Mouse (Mus musculus) spleen, adult 2 months (tissue): ENCODE results near the gene Slc4a3. TPM values are rescaled to one million over a fixed set of nuclear protein-coding genes. Genes with fewer than 3 reads are reported as not detected.

Experiments
- DNase-seq, 2 experiments: peaks; one replicate each; pipeline versions ENCODE4 v3.0.0 to v3.0.0-alpha.2; 2012 to 2021; ENCODE audit warnings: low spot score in 2 of 2, low read depth in 1 of 2
- H3K27ac ChIP-seq: fragments of 200-500 bp; 2 replicates; pipeline ENCODE4 v1.5.1; 2012; ENCODE audit warnings: low read length, inconsistent platforms; ENCODE audit not compliant: insufficient read depth
- H3K27me3 ChIP-seq: fragments of 200-500 bp; 2 replicates; pipeline ENCODE4 v1.6.1; 2012; ENCODE audit warnings: mild to moderate bottlenecking, moderate library complexity, low read length, inconsistent platforms; ENCODE audit not compliant: control insufficient read depth, insufficient read depth
- H3K36me3 ChIP-seq: fragments of 200-500 bp; 2 replicates; pipeline ENCODE4 v1.6.1; 2012; ENCODE audit warnings: mild to moderate bottlenecking, low read length, inconsistent platforms; ENCODE audit not compliant: control insufficient read depth, insufficient read depth
- H3K4me1 ChIP-seq: fragments of 200-500 bp; 2 replicates; pipeline ENCODE4 v1.6.1; 2011; ENCODE audit warnings: inconsistent platforms; ENCODE audit not compliant: control insufficient read depth, insufficient read depth, insufficient read length
- H3K4me3 ChIP-seq: fragments of 200-500 bp; 2 replicates; pipeline ENCODE4 v1.5.1; 2011; ENCODE audit warnings: mild to moderate bottlenecking, inconsistent platforms; ENCODE audit not compliant: insufficient read depth, insufficient read length; ENCODE audit errors: extremely low read depth
- CTCF ChIP-seq: fragments of 200-500 bp; IDR thresholded peaks from 2 replicates; pipeline ENCODE4 v1.5.1; 2011; ENCODE audit warnings: mild to moderate bottlenecking, inconsistent platforms; ENCODE audit not compliant: insufficient read depth, insufficient read length, insufficient replicate concordance; ENCODE audit errors: extremely low read depth
- POLR2A ChIP-seq: fragments of 200-500 bp; IDR thresholded peaks from 2 replicates; pipeline ENCODE4 v1.6.1; 2011; ENCODE audit warnings: low read depth, low read length, inconsistent platforms
- WGBS: fragments of 180-500 bp; shearing (Covaris S2); methylation state at CpG from one replicate; pipeline ENCODE4 v1.1.7; 2018; 5-methylcytosine and 5-hydroxymethylcytosine counted together
- polyA plus RNA-seq: library from polyadenylated mRNA; depleted of rRNA; stranded (reverse); fragments of >200 nt; gene quantifications from 2 replicates; pipeline ENCODE4 v1.2.3, GENCODE M21; 2012

Slc4a3 gene
- polyA plus RNA-seq, 1 experiment = 4.5 TPM

- Histone ChIP-seq H3K4me1 (no peaks in the 10 kb centered on the region), H3K27ac (no peak overlapping the region), H3K36me3 (peaks cover 16% of the 10 kb centered on the region), H3K4me3 (no peak overlapping the region), H3K27me3 (no peaks in the 10 kb centered on the region)
- 84% methylated on average over 9 of the region's 9 CpGs for WGBS
- DNase-seq = no peak
- TF ChIP-seq POLR2A (no peak), CTCF (no peak)
Observed at GRCm38 (mm10) chr1:75538597-75539190, 7.4 kb upstream of the Slc4a3 start.

GRCm38 (mm10) chr1:75541496-75541895 is 4.6 kb upstream of the Slc4a3 start:
- TF ChIP-seq POLR2A = no peak
- no peak for TF ChIP-seq CTCF
- WGBS = 90% methylated on average over 7 of the region's 7 CpGs
- Histone ChIP-seq H3K36me3 (no peaks in the 10 kb centered on the region; the same call in 1 of the 2 replicates), H3K27me3 (peaks cover 7% of the 10 kb centered on the region), H3K4me1 (no peaks in the 10 kb centered on the region), H3K4me3 (no peak overlapping the region), H3K27ac (no peak overlapping the region)
- DNase-seq = no peak

- Histone ChIP-seq H3K4me3 (no peak overlapping the region), H3K4me1 (no peaks in the 10 kb centered on the region), H3K27ac (no peak overlapping the region), H3K27me3 (peaks cover 16% of the 10 kb centered on the region), H3K36me3 (no peaks in the 10 kb centered on the region)
- no peak for TF ChIP-seq POLR2A
- no peak for TF ChIP-seq CTCF
- DNase-seq = no peak
- WGBS = 86% methylated on average over 6 of the region's 6 CpGs
Observed at GRCm38 (mm10) chr1:75544351-75544750, 1.7 kb upstream of the Slc4a3 start.

DNA sequence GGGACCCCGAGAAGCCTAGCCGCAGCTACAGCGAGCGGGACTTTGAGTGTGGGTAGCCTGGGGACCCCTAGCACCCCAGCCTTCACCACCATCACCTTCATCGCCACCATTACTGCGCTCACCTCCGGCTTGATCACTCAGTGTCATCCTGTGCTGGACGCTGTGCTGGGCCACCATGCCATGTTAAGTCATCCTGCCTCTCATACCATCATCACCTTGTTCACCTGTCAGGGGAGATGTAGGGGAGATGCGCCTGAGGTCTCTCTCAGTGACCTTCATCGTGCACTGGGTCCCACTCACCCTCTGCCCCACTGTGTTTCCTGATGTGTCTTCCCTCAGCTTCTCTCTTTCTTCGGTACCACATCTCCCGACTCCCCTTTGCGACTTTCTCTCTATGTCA is 1.3 kb downstream of the Slc4a3 start:
- Histone ChIP-seq H3K27me3 (peaks cover 16% of the 10 kb centered on the region), H3K27ac (no peak overlapping the region), H3K4me3 (no peak overlapping the region), H3K36me3 (no peaks in the 10 kb centered on the region), H3K4me1 (no peaks in the 10 kb centered on the region)
- no peak for DNase-seq
- WGBS = 92% methylated on average over 13 of the region's 13 CpGs
- TF ChIP-seq CTCF (no peak), POLR2A (no peak)

DNA sequence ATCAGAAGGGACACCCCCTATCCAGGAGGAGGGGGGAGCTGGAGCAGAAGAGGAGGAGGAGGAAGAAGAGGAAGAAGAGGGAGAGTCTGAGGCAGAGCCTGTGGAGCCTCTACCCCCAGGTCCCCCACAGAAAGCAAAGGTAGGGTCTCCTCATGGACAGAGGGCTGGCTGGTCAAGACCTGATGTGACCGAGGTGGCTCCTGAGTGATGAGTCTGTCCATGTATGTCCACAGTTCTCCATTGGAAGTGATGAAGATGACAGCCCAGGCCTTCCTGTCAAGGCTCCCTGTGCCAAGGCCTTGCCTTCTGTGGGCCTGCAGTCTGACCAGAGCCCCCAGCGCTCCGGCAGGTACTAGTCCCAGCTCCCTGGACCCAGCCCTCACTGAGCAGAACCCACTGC is 2.0 kb downstream of the Slc4a3 start:
- whole genome bisulfite sequencing = 87% methylated on average over 3 of the region's 3 CpGs
- Histone ChIP-seq H3K4me1 (no peaks in the 10 kb centered on the region), H3K27ac (no peak overlapping the region), H3K27me3 (peaks cover 16% of the 10 kb centered on the region), H3K36me3 (no peaks in the 10 kb centered on the region), H3K4me3 (no peak overlapping the region)
- DNase-seq = no peak
- TF ChIP-seq POLR2A (no peak), CTCF (no peak)

DNA sequence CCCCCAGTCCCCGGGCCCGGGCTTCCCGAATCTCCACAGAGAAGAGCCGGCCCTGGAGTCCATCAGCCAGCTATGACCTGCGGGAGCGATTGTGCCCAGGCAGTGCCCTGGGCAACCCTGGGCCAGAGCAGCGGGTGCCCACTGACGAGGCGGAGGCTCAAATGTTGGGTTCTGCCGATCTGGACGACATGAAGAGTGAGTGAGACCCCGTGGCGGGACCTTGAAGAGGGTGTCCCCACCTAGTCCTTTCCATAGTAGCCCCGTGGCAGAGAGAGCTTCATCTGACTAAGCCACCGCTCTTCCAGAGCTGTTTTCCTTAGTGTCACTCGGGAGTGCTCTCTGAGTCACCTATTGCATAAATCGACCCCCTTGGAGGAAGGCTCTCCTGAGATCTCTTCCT is 2.8 kb downstream of the Slc4a3 start:
- 89% methylated on average over 17 of the region's 17 CpGs for WGBS
- TF ChIP-seq CTCF (no peak), POLR2A (no peak)
- no peak for DNase-seq
- no peaks in the 10 kb centered on the region for H3K36me3 ChIP-seq
- no peak overlapping the region for H3K4me3 ChIP-seq
- H3K27me3 ChIP-seq = peaks cover 16% of the 10 kb centered on the region
- no peak overlapping the region for H3K27ac ChIP-seq
- H3K4me1 ChIP-seq = no peaks in the 10 kb centered on the region
